Mouse (Mus musculus): ENCODE measurements around the gene Mmel1. TPM values are rescaled to one million over a fixed set of nuclear protein-coding genes. Genes with fewer than 3 reads are reported as not detected.

Mmel1 gene
- 0.05 and 0.23 TPM in 2 replicates for polyA plus RNA-seq (2015; fragmentation: Nextera tagmentation; extraction: Ambion mirVana)

- Histone ChIP-seq H3K27me3 (peaks cover 20% of the 10 kb centered on the region), H3K4me2 (replicated peaks) (no peak within 1 kb of the TSS), H3K27ac (no peak within 1 kb of the TSS), H3K36me3 (no peaks in the 10 kb centered on the region), H3K9ac (no peak within 1 kb of the TSS), H3K4me3 (no peak within 1 kb of the TSS), H3K4me1 (peaks cover 19% of the 10 kb centered on the region), H3K9me3 (no peaks in the 10 kb centered on the region)
- WGBS, result 84% methylated on average over 7 of the region's 7 CpGs
- no peak for ATAC-seq (ENCODE audit: low FRiP score, low read depth)
These were observed at the start of gene Mmel1 for GRCm38 (mm10) chr4:154869440-154869839. TSS of gene Mmel1 (plus strand) at chr4:154869585.

GRCm38 (mm10) chr4:154825662-154826061 is 43.7 kb upstream of the Mmel1 start:
- 33% methylated on average over 6 of the region's 6 CpGs for WGBS
- no peaks in the 10 kb centered on the region for H3K9me3 ChIP-seq
- peak; percentile 42; the same call in 1 of the 2 replicates for ATAC-seq (ENCODE audit: low FRiP score, low read depth)

GRCm38 (mm10) chr4:154826224-154826623 is 43.2 kb upstream of the Mmel1 start:
- Histone ChIP-seq H3K4me3 (no peak overlapping the region), H3K27ac (no peak overlapping the region), H3K4me1 (peaks cover 16% of the 10 kb centered on the region), H3K27me3 (peaks cover 3% of the 10 kb centered on the region), H3K9ac (no peak overlapping the region), H3K9me3 (no peaks in the 10 kb centered on the region), H3K4me2 (replicated peaks) (no peak overlapping the region), H3K36me3 (no peaks in the 10 kb centered on the region)
- WGBS, result 52% methylated on average over 7 of the region's 7 CpGs
- ATAC-seq (ENCODE audit: low FRiP score, low read depth), result 0 out of 2 replicates have a peak, but pooled peaks have one; percentile 14

More at GRCm38 (mm10) chr4:154825662-154826061, 43.7 kb upstream of the Mmel1 start:
- Histone ChIP-seq H3K4me1 (peaks cover 16% of the 10 kb centered on the region), H3K36me3 (no peaks in the 10 kb centered on the region), H3K4me2 (replicated peaks) (no peak overlapping the region), H3K4me3 (no peak overlapping the region), H3K27me3 (peaks cover 3% of the 10 kb centered on the region), H3K27ac (no peak overlapping the region), H3K9ac (no peak overlapping the region)

- Histone ChIP-seq H3K4me2 (replicated peaks) (no peak overlapping the region), H3K27ac (no peak overlapping the region), H3K4me1 (peaks cover 16% of the 10 kb centered on the region), H3K4me3 (no peak overlapping the region), H3K9ac (no peak overlapping the region), H3K27me3 (peaks cover 5% of the 10 kb centered on the region), H3K9me3 (no peaks in the 10 kb centered on the region), H3K36me3 (no peaks in the 10 kb centered on the region)
- no peak for ATAC-seq (ENCODE audit: low FRiP score, low read depth)
- 79% methylated on average over 7 of the region's 7 CpGs for WGBS
These were observed 42.2 kb upstream of the Mmel1 start for GRCm38 (mm10) chr4:154827181-154827580.

GRCm38 (mm10) chr4:154827861-154828610 is 41.3 kb upstream of the Mmel1 start:
- 34% methylated on average over 10 of the region's 10 CpGs for WGBS
- Histone ChIP-seq H3K36me3 (no peaks in the 10 kb centered on the region), H3K9me3 (no peaks in the 10 kb centered on the region), H3K27me3 (peaks cover 5% of the 10 kb centered on the region), H3K9ac (no peak overlapping the region), H3K4me1 (peaks cover 16% of the 10 kb centered on the region), H3K4me3 (no peak overlapping the region), H3K4me2 (replicated peaks) (no peak overlapping the region), H3K27ac (no peak overlapping the region)
- ATAC-seq (ENCODE audit: low FRiP score, low read depth), result no peak

- H3K4me1 ChIP-seq, result peaks cover 10% of the 10 kb centered on the region
- 51% methylated on average over 9 of the region's 9 CpGs for WGBS
- no peaks in the 10 kb centered on the region for H3K36me3 ChIP-seq
- H3K27ac ChIP-seq, result no peak overlapping the region
- ATAC-seq (ENCODE audit: low FRiP score, low read depth), result no peak
- H3K4me2 ChIP-seq (replicated peaks), result no peak overlapping the region
- H3K9ac ChIP-seq, result no peak overlapping the region
- no peak overlapping the region for H3K4me3 ChIP-seq
- H3K27me3 ChIP-seq, result peaks cover 2% of the 10 kb centered on the region; the same call in 1 of the 2 replicates
- no peaks in the 10 kb centered on the region for H3K9me3 ChIP-seq
These were observed 37.3 kb upstream of the Mmel1 start for GRCm38 (mm10) chr4:154831915-154832573.

- Histone ChIP-seq H3K4me3 (no peak overlapping the region), H3K27ac (no peak overlapping the region), H3K9ac (no peak overlapping the region), H3K36me3 (no peaks in the 10 kb centered on the region), H3K9me3 (no peaks in the 10 kb centered on the region), H3K4me1 (peaks cover 3% of the 10 kb centered on the region; the same call in 1 of the 2 replicates), H3K4me2 (replicated peaks) (no peak overlapping the region), H3K27me3 (0 out of 2 replicates have a peak, but pooled peaks cover 2% of the 10 kb centered on the region)
- ATAC-seq (ENCODE audit: low FRiP score, low read depth), result no peak
- WGBS, result 61% methylated on average over 7 of the region's 7 CpGs
These were observed 33.0 kb upstream of the Mmel1 start for GRCm38 (mm10) chr4:154836183-154836915.

- no peak for ATAC-seq (ENCODE audit: low FRiP score, low read depth)
- 38% methylated on average over 2 of the region's 2 CpGs for WGBS
- H3K27me3 ChIP-seq, result no peaks in the 10 kb centered on the region
- H3K27ac ChIP-seq, result no peak within 1 kb of the TSS
- no peaks in the 10 kb centered on the region for H3K9me3 ChIP-seq
- H3K4me2 ChIP-seq (replicated peaks), result no peak within 1 kb of the TSS
- H3K4me1 ChIP-seq, result peaks cover 3% of the 10 kb centered on the region; the same call in 1 of the 2 replicates
- no peaks in the 10 kb centered on the region for H3K36me3 ChIP-seq
- H3K4me3 ChIP-seq, result no peak within 1 kb of the TSS
- no peak within 1 kb of the TSS for H3K9ac ChIP-seq
These were observed 32.2 kb upstream of the Mmel1 start, which contains the start of gene Ttc34 for GRCm38 (mm10) chr4:154837170-154837569. TSS of gene Ttc34 (plus strand) at chr4:154837459.

- no peak overlapping the region for H3K9ac ChIP-seq
- H3K36me3 ChIP-seq, result no peaks in the 10 kb centered on the region
- no peak for ATAC-seq (ENCODE audit: low FRiP score, low read depth)
- H3K9me3 ChIP-seq, result no peaks in the 10 kb centered on the region
- H3K4me1 ChIP-seq, result peaks cover 3% of the 10 kb centered on the region; the same call in 1 of the 2 replicates
- H3K4me2 ChIP-seq (replicated peaks), result no peak overlapping the region
- H3K4me3 ChIP-seq, result no peak overlapping the region
- H3K27ac ChIP-seq, result no peak overlapping the region
- no peaks in the 10 kb centered on the region for H3K27me3 ChIP-seq
- 83% methylated on average over 13 of the region's 13 CpGs for WGBS
These were observed 30.6 kb upstream of the Mmel1 start for GRCm38 (mm10) chr4:154838741-154839140.

GRCm38 (mm10) chr4:154839406-154839805 is 30.0 kb upstream of the Mmel1 start:
- WGBS, result 52% methylated on average over 11 of the region's 11 CpGs
- H3K9ac ChIP-seq, result no peak overlapping the region
- H3K4me1 ChIP-seq, result peaks cover 3% of the 10 kb centered on the region; the same call in 1 of the 2 replicates
- no peak for ATAC-seq (ENCODE audit: low FRiP score, low read depth)
- H3K36me3 ChIP-seq, result no peaks in the 10 kb centered on the region
- no peak overlapping the region for H3K4me3 ChIP-seq
- no peak overlapping the region for H3K27ac ChIP-seq
- no peaks in the 10 kb centered on the region for H3K9me3 ChIP-seq
- H3K27me3 ChIP-seq, result no peaks in the 10 kb centered on the region
- no peak overlapping the region for H3K4me2 ChIP-seq (replicated peaks)

GRCm38 (mm10) chr4:154852696-154853095 is 16.7 kb upstream of the Mmel1 start:
- H3K4me2 ChIP-seq (replicated peaks), result no peak overlapping the region
- WGBS, result 88% methylated on average over 1 of the region's 1 CpGs
- H3K27me3 ChIP-seq, result peaks cover 51% of the 10 kb centered on the region

GRCm38 (mm10) chr4:154853881-154854280 is 15.5 kb upstream of the Mmel1 start:
- no peak overlapping the region for H3K4me2 ChIP-seq (replicated peaks)
- peaks cover 16% of the 10 kb centered on the region for H3K4me1 ChIP-seq
- 86% methylated on average over 4 of the region's 4 CpGs for WGBS
- no peak overlapping the region for H3K27ac ChIP-seq
- H3K9ac ChIP-seq, result no peak overlapping the region
- peaks cover 55% of the 10 kb centered on the region for H3K27me3 ChIP-seq
- H3K9me3 ChIP-seq, result no peaks in the 10 kb centered on the region
- no peak overlapping the region for H3K4me3 ChIP-seq
- no peaks in the 10 kb centered on the region for H3K36me3 ChIP-seq
- ATAC-seq (ENCODE audit: low FRiP score, low read depth), result no peak

More at GRCm38 (mm10) chr4:154852696-154853095, 16.7 kb upstream of the Mmel1 start:
- Histone ChIP-seq H3K9ac (no peak overlapping the region), H3K36me3 (no peaks in the 10 kb centered on the region), H3K27ac (no peak overlapping the region), H3K9me3 (no peaks in the 10 kb centered on the region), H3K4me3 (no peak overlapping the region), H3K4me1 (peaks cover 16% of the 10 kb centered on the region)
- no peak for ATAC-seq (ENCODE audit: low FRiP score, low read depth)

All from limb, embryonic 13.5 days (tissue).